In genomic region chr7:141948906-141949798, GRCm38 (mm10) we compare ENCODE assay signal across 8 mouse cellular contexts. TPM values are rescaled to one million over a fixed set of nuclear protein-coding genes. Genes with fewer than 3 reads are reported as not detected.
DNase-seq lines count a peak whose midpoint lies in the region; ATAC-seq and TF ChIP-seq lines count a peak whose summit lies in the region.

Gene Brsk2, plus strand, starts transcription at chr7:141949751.

- intact Hi-C loops in heart, postnatal 14 days (cut with DNase I), result no loop called here

- WGBS in forebrain, embryonic 16.5 days, result 2% methylated on average over 52 of the region's 55 CpGs
- 1% methylated on average over 55 of the region's 55 CpGs for WGBS in liver, embryonic 14.5 days (ENCODE audit: insufficient replicate concordance)
- under 1% methylated on average over 55 of the region's 55 CpGs for WGBS in neural tube, embryonic 13.5 days
- WGBS in stomach, postnatal 0 days, result 3% methylated on average over 55 of the region's 55 CpGs

- peak; percentile 98 for DNase-seq in cerebellum, adult 11-12 months
- peak; percentile 94 to 96 for DNase-seq in heart, postnatal 14 days
- peak; percentile 96 to 97 for DNase-seq in kidney, postnatal 4 days
- peak; percentile 51 to 59 (median 51) for DNase-seq in liver, embryonic 14.5 days (ENCODE audit: low read depth in 3 of 3, low spot score in 3 of 3)
- DNase-seq in stomach, postnatal 0 days (ENCODE audit: low spot score), result peak; percentile 95

- H3K4me2 ChIP-seq in forebrain, embryonic 16.5 days (ENCODE audit: low read length), result peak within 1 kb of the TSS; percentile 79
- H3K4me2 ChIP-seq in liver, embryonic 14.5 days (ENCODE audit: low read depth), result peak within 1 kb of the TSS; percentile 46
- peak within 1 kb of the TSS; percentile 97 for H3K4me2 ChIP-seq in neural tube, embryonic 13.5 days
- peak within 1 kb of the TSS; percentile 65 for H3K4me2 ChIP-seq in stomach, postnatal 0 days (replicated peaks; ENCODE audit: low read depth)

- no peaks in the 10 kb centered on the region for H3K36me3 ChIP-seq in E14TG2a.4 (ENCODE audit: insufficient read depth, low read length)
- no peaks in the 10 kb centered on the region for H3K36me3 ChIP-seq in forebrain, embryonic 16.5 days (ENCODE audit: control insufficient read depth, insufficient read depth)
- H3K36me3 ChIP-seq in liver, embryonic 14.5 days (replicated peaks; ENCODE audit: control insufficient read depth, insufficient read depth, low read depth), result no peaks in the 10 kb centered on the region
- peaks cover 5% of the 10 kb centered on the region for H3K36me3 ChIP-seq in neural tube, embryonic 13.5 days
- no peaks in the 10 kb centered on the region for H3K36me3 ChIP-seq in stomach, postnatal 0 days (ENCODE audit: control insufficient read depth, insufficient read depth, low read length)

- no peak for TF ChIP-seq CTCF in E14TG2a.4 (conservative IDR thresholded peaks at IDR 0.05; ENCODE audit: low read length)
- TF ChIP-seq CTCF in liver, embryonic 14.5 days (IDR thresholded peaks at IDR 0.05; ENCODE audit: low read depth), result no peak
- TF ChIP-seq CTCF in stomach, postnatal 0 days (IDR thresholded peaks at IDR 0.05; ENCODE audit: low read depth), result no peak

- H3K4me1 ChIP-seq in E14TG2a.4 (replicated peaks; ENCODE audit: low read depth, low read length), result peaks cover 18% of the 10 kb centered on the region
- peaks cover 45% of the 10 kb centered on the region for H3K4me1 ChIP-seq in forebrain, embryonic 16.5 days (replicated peaks; ENCODE audit: control insufficient read depth, insufficient read depth, low read length)
- H3K4me1 ChIP-seq in liver, embryonic 14.5 days (replicated peaks; ENCODE audit: control insufficient read depth in 2 of 2, insufficient read depth in 2 of 2, low read length in 1 of 2), result no peaks in the 10 kb centered on the region
- peaks cover 80% of the 10 kb centered on the region for H3K4me1 ChIP-seq in neural tube, embryonic 13.5 days (replicated peaks)
- no peaks in the 10 kb centered on the region; the same call in 1 of the 2 replicates for H3K4me1 ChIP-seq in stomach, postnatal 0 days (replicated peaks; ENCODE audit: control insufficient read depth, insufficient read depth)

- no peaks in the 10 kb centered on the region for H3K9me3 ChIP-seq in E14TG2a.4 (ENCODE audit: low read length)
- H3K9me3 ChIP-seq in forebrain, embryonic 16.5 days (ENCODE audit: control insufficient read depth, low read length), result no peaks in the 10 kb centered on the region
- H3K9me3 ChIP-seq in liver, embryonic 14.5 days (ENCODE audit: control insufficient read depth, low read length), result no peaks in the 10 kb centered on the region
- no peaks in the 10 kb centered on the region for H3K9me3 ChIP-seq in neural tube, embryonic 13.5 days
- peaks cover 2% of the 10 kb centered on the region; the same call in 1 of the 2 replicates for H3K9me3 ChIP-seq in stomach, postnatal 0 days (ENCODE audit: control insufficient read depth, low read length)

- H3K9ac ChIP-seq in forebrain, embryonic 16.5 days (replicated peaks; ENCODE audit: low read depth, low read length), result peak within 1 kb of the TSS; percentile 99
- H3K9ac ChIP-seq in liver, embryonic 14.5 days (replicated peaks), result no peak within 1 kb of the TSS
- H3K9ac ChIP-seq in neural tube, embryonic 13.5 days, result peak within 1 kb of the TSS; percentile 100
- peak within 1 kb of the TSS; percentile 56 for H3K9ac ChIP-seq in stomach, postnatal 0 days (ENCODE audit: low read length)

- H3K27me3 ChIP-seq in E14TG2a.4 (ENCODE audit: insufficient read depth, low read length), result peaks cover 80% of the 10 kb centered on the region
- H3K27me3 ChIP-seq in forebrain, embryonic 16.5 days (replicated peaks; ENCODE audit: control insufficient read depth, insufficient read depth, low read length), result no peaks in the 10 kb centered on the region
- peaks cover 56% of the 10 kb centered on the region for H3K27me3 ChIP-seq in liver, embryonic 14.5 days (ENCODE audit: control insufficient read depth, insufficient read depth, low read length)
- H3K27me3 ChIP-seq in neural tube, embryonic 13.5 days, result no peaks in the 10 kb centered on the region
- H3K27me3 ChIP-seq in stomach, postnatal 0 days (ENCODE audit: control insufficient read depth, insufficient read depth, low read length), result peaks cover 13% of the 10 kb centered on the region

- peak within 1 kb of the TSS; percentile 84 for H3K4me3 ChIP-seq in E14TG2a.4 (replicated peaks; ENCODE audit: low read length)
- H3K4me3 ChIP-seq in forebrain, embryonic 16.5 days (replicated peaks; ENCODE audit: low read length), result peak within 1 kb of the TSS; percentile 79
- H3K4me3 ChIP-seq in liver, embryonic 14.5 days (ENCODE audit: insufficient read depth in 1 of 2, low read depth in 2 of 2, low read length in 2 of 2), result peak within 1 kb of the TSS in 1 of 2 experiments; percentile 34; a peak in 1 of 4 replicates
- peak within 1 kb of the TSS; percentile 91 for H3K4me3 ChIP-seq in neural tube, embryonic 13.5 days
- peak within 1 kb of the TSS; percentile 40 for H3K4me3 ChIP-seq in stomach, postnatal 0 days (ENCODE audit: low read depth, low read length)

- ATAC-seq in forebrain, embryonic 16.5 days, result peak; percentile 95
- peak; percentile 87 for ATAC-seq in liver, embryonic 14.5 days (ENCODE audit: insufficient read depth)
- peak; percentile 91 for ATAC-seq in neural tube, embryonic 13.5 days (ENCODE audit: low read depth)
- ATAC-seq in stomach, postnatal 0 days (ENCODE audit: low FRiP score, low TSS enrichment), result peak; percentile 97

- H3K27ac ChIP-seq in forebrain, embryonic 16.5 days (ENCODE audit: low read length), result peak within 1 kb of the TSS; percentile 96
- H3K27ac ChIP-seq in liver, embryonic 14.5 days, result no peak within 1 kb of the TSS
- H3K27ac ChIP-seq in neural tube, embryonic 13.5 days (replicated peaks), result peak within 1 kb of the TSS; percentile 99
- peak within 1 kb of the TSS; percentile 18; the same call in 1 of the 2 replicates for H3K27ac ChIP-seq in stomach, postnatal 0 days (replicated peaks)

- no peak for TF ChIP-seq EP300 in liver, embryonic 14.5 days (IDR thresholded peaks at IDR 0.05; ENCODE audit: low read depth)
- TF ChIP-seq EP300 in stomach, postnatal 0 days (optimal IDR thresholded peaks at IDR 0.05), result no peak

RNA-seq across cellular contexts. Expression of gene Brsk2, which starts in this region (rescaled TPM):
- 22.7 and 26.5 TPM in 2 replicates for polyA plus RNA-seq in forebrain, embryonic 16.5 days (2015; fragmentation: Nextera tagmentation; extraction: Ambion mirVana)
- under 1 TPM; 0.12 to 0.46 TPM for total RNA-seq in heart, postnatal 14 days (2021)
- polyA plus RNA-seq in liver, embryonic 14.5 days (2012; rRNA removed), result 0.03 and 0.29 TPM in 2 replicates
- 0.05 and 0.10 TPM in 2 replicates for polyA plus RNA-seq in liver, embryonic 14.5 days (2014; fragmentation: Nextera tagmentation; extraction: Ambion mirVana)
- 20.1 and 20.6 TPM in 2 replicates for polyA plus RNA-seq in neural tube, embryonic 13.5 days (2015; fragmentation: Nextera tagmentation; extraction: Ambion mirVana)
- polyA plus RNA-seq in stomach, postnatal 0 days (2015; fragmentation: Nextera tagmentation; extraction: Ambion mirVana), result 0.62 and 0.75 TPM in 2 replicates

Comparison
In these comparisons a context has a peak if more than half of its experiments do, and no peak if none do; other contexts are left out.
1. RNA of gene Brsk2 (polyA plus RNA-seq): 22.7 to 26.5 TPM in forebrain, embryonic 16.5 days and 20.1 to 20.6 TPM in neural tube, embryonic 13.5 days; 0.62 to 0.75 TPM in stomach, postnatal 0 days and 0.03 to 0.29 TPM in liver, embryonic 14.5 days; every median in the first group is over 10 times any median in the second.
2. Peak in DNase-seq in heart, postnatal 14 days; RNA of the gene not detected or under 1 TPM.
3. Peak in DNase-seq, ATAC-seq and H3K4me2 ChIP-seq in liver, embryonic 14.5 days; RNA of the gene not detected or under 1 TPM.
4. Peak in DNase-seq, ATAC-seq, H3K4me3 ChIP-seq, H3K27ac ChIP-seq, H3K9ac ChIP-seq and H3K4me2 ChIP-seq in stomach, postnatal 0 days; RNA of the gene not detected or under 1 TPM.
5. H3K4me2 ChIP-seq: peak in every context shown above with its lines; median percentile 97 in neural tube, embryonic 13.5 days; 79 in forebrain, embryonic 16.5 days; 65 in stomach, postnatal 0 days; 46 in liver, embryonic 14.5 days.
6. Peak in every context shown above with its lines, with median percentiles within 50 percentile points of each other: DNase-seq and ATAC-seq.